In genomic region chr9:123475569-123475968, GRCm38 (mm10) we compare ENCODE assay signal across 17 mouse cellular contexts. TPM values are rescaled to one million over a fixed set of nuclear protein-coding genes. Genes with fewer than 3 reads are reported as not detected.
DNase-seq lines count a peak whose midpoint lies in the region; ATAC-seq and TF ChIP-seq lines count a peak whose summit lies in the region.
"Had no signal": no experiment of that assay in that cellular context is flagged by ENCODE, and none has a peak within 500 bp of the region (broad histone marks: within the 10 kb centered on the region; RNA-seq: fewer than 3 reads in every experiment).

No protein-coding gene starts in this region.

- WGBS in heart, embryonic 13.5 days: 72% methylated on average over 1 of the region's 1 CpGs
- 73% methylated on average over 1 of the region's 1 CpGs for WGBS in heart, embryonic 12.5 days
- WGBS in kidney, adult 2 months: 79% methylated on average over 1 of the region's 1 CpGs
- 76% methylated on average over 1 of the region's 1 CpGs for WGBS in lung, embryonic 15.5 days
- WGBS in midbrain, embryonic 15.5 days: 66% methylated on average over 1 of the region's 1 CpGs

- H3K9ac ChIP-seq in heart, embryonic 13.5 days: no peak overlapping the region
- no peak overlapping the region for H3K9ac ChIP-seq in heart, embryonic 12.5 days
- no peak overlapping the region for H3K9ac ChIP-seq in lung, embryonic 15.5 days
- H3K9ac ChIP-seq in midbrain, embryonic 15.5 days: no peak overlapping the region
- H3K9ac ChIP-seq: hindbrain, embryonic 14.5 days; intestine, embryonic 15.5 days had no signal

- no peak overlapping the region for H3K4me3 ChIP-seq in heart, embryonic 13.5 days
- H3K4me3 ChIP-seq in heart, embryonic 12.5 days: no peak overlapping the region
- H3K4me3 ChIP-seq in kidney, adult 2 months (ENCODE audit: insufficient read depth, low read depth, low read length): no peak overlapping the region
- no peak overlapping the region for H3K4me3 ChIP-seq in lung, embryonic 15.5 days
- no peak overlapping the region for H3K4me3 ChIP-seq in midbrain, embryonic 15.5 days
- H3K4me3 ChIP-seq: embryonic facial prominence, embryonic 10.5 days; intestine, embryonic 15.5 days; midbrain, embryonic 10.5 days had no signal

- no peak overlapping the region for H3K4me2 ChIP-seq in heart, embryonic 13.5 days
- no peak overlapping the region for H3K4me2 ChIP-seq in heart, embryonic 12.5 days
- no peak overlapping the region for H3K4me2 ChIP-seq in lung, embryonic 15.5 days
- H3K4me2 ChIP-seq in midbrain, embryonic 15.5 days: no peak overlapping the region
- H3K4me2 ChIP-seq: hindbrain, embryonic 14.5 days; intestine, embryonic 15.5 days had no signal

- peaks cover 33% of the 10 kb centered on the region for H3K4me1 ChIP-seq in heart, embryonic 13.5 days
- H3K4me1 ChIP-seq in heart, embryonic 12.5 days (replicated peaks): peaks cover 27% of the 10 kb centered on the region
- H3K4me1 ChIP-seq in kidney, adult 2 months (ENCODE audit: control insufficient read depth, insufficient read depth, low read length): peaks cover 9% of the 10 kb centered on the region
- peaks cover 22% of the 10 kb centered on the region for H3K4me1 ChIP-seq in lung, embryonic 15.5 days
- H3K4me1 ChIP-seq in midbrain, embryonic 15.5 days: peaks cover 18% of the 10 kb centered on the region

- H3K27me3 ChIP-seq in heart, embryonic 13.5 days (replicated peaks): no peaks in the 10 kb centered on the region
- H3K27me3 ChIP-seq in heart, embryonic 12.5 days (replicated peaks): no peaks in the 10 kb centered on the region
- H3K27me3 ChIP-seq in kidney, adult 2 months (replicated peaks; ENCODE audit: control insufficient read depth, insufficient read depth, low read length): no peaks in the 10 kb centered on the region
- H3K27me3 ChIP-seq in lung, embryonic 15.5 days: no peaks in the 10 kb centered on the region
- 0 out of 2 replicates have a peak, but pooled peaks cover 3% of the 10 kb centered on the region for H3K27me3 ChIP-seq in midbrain, embryonic 15.5 days (replicated peaks)
- H3K27me3 ChIP-seq: intestine, embryonic 15.5 days had no signal

- H3K36me3 ChIP-seq in heart, embryonic 13.5 days: peaks cover 6% of the 10 kb centered on the region
- no peaks in the 10 kb centered on the region; the same call in 1 of the 2 replicates for H3K36me3 ChIP-seq in heart, embryonic 12.5 days
- no peaks in the 10 kb centered on the region for H3K36me3 ChIP-seq in kidney, adult 2 months (ENCODE audit: control insufficient read depth, insufficient read depth, low read length)
- H3K36me3 ChIP-seq in lung, embryonic 15.5 days: no peaks in the 10 kb centered on the region
- no peaks in the 10 kb centered on the region for H3K36me3 ChIP-seq in midbrain, embryonic 15.5 days (replicated peaks)
- H3K36me3 ChIP-seq: intestine, embryonic 15.5 days had no signal

- peak; percentile 32 for DNase-seq in kidney, postnatal 10 days
- DNase-seq in kidney, adult 2 months: no peak
- peak; percentile 58 for DNase-seq in lung, postnatal 36 days
- DNase-seq: B cell, adult 2 months; cerebellum, adult 9-10 months; kidney, postnatal 25 days; retina, postnatal 1 day; right cerebral cortex, postnatal 4 days; thymus, adult 2 months had no signal

- no peaks in the 10 kb centered on the region for H3K9me3 ChIP-seq in heart, embryonic 13.5 days
- no peaks in the 10 kb centered on the region for H3K9me3 ChIP-seq in heart, embryonic 12.5 days (replicated peaks)
- H3K9me3 ChIP-seq in lung, embryonic 15.5 days: no peaks in the 10 kb centered on the region
- no peaks in the 10 kb centered on the region for H3K9me3 ChIP-seq in midbrain, embryonic 15.5 days
- H3K9me3 ChIP-seq: embryonic facial prominence, embryonic 10.5 days; intestine, embryonic 15.5 days; midbrain, embryonic 10.5 days had no signal

- TF ChIP-seq POLR2A in kidney, adult 2 months (IDR thresholded peaks at IDR 0.05; ENCODE audit: low read depth, low read length): no peak

- peak overlapping the region; percentile 45 for H3K27ac ChIP-seq in heart, embryonic 13.5 days (replicated peaks)
- H3K27ac ChIP-seq in heart, embryonic 12.5 days (ENCODE audit: poor library complexity, severe bottlenecking): no peak overlapping the region
- H3K27ac ChIP-seq in kidney, adult 2 months (ENCODE audit: insufficient read depth, low read depth, low read length): no peak overlapping the region
- H3K27ac ChIP-seq in lung, embryonic 15.5 days: peak overlapping the region; percentile 42
- H3K27ac ChIP-seq in midbrain, embryonic 15.5 days: no peak overlapping the region
- H3K27ac ChIP-seq: embryonic facial prominence, embryonic 10.5 days; hindbrain, embryonic 14.5 days; intestine, embryonic 15.5 days; midbrain, embryonic 10.5 days had no signal

- TF ChIP-seq CTCF in kidney, adult 2 months (conservative IDR thresholded peaks at IDR 0.05; ENCODE audit: insufficient read depth, insufficient read length, low read depth, low read length): no peak

- no peak for ATAC-seq in heart, embryonic 13.5 days (ENCODE audit: extremely low read depth, insufficient number of reproducible peaks, low FRiP score, low TSS enrichment)
- no peak for ATAC-seq in heart, embryonic 12.5 days (ENCODE audit: insufficient number of reproducible peaks, low FRiP score)
- no peak for ATAC-seq in lung, embryonic 15.5 days (ENCODE audit: borderline replicate concordance, extremely low read depth, low FRiP score, low TSS enrichment)
- ATAC-seq in midbrain, embryonic 15.5 days (replicated peaks): no peak
- ATAC-seq: intestine, embryonic 15.5 days had no signal

RNA-seq across cellular contexts. Expression of gene Limd1, which starts 2.9 kb away (rescaled TPM):
- 34.6 and 36.1 TPM in 2 replicates for polyA plus RNA-seq in heart, embryonic 13.5 days (2015; fragmentation: Nextera tagmentation; extraction: Ambion mirVana)
- 37.8 and 40.8 TPM in 2 replicates for polyA plus RNA-seq in heart, embryonic 12.5 days (2016; fragmentation: Nextera tagmentation; extraction: Ambion mirVana)
- polyA plus RNA-seq in kidney, adult 2 months (2012; rRNA removed): 56.9 and 58.7 TPM in 2 replicates
- 56.8 and 59.8 TPM in 2 replicates for polyA plus RNA-seq in lung, embryonic 15.5 days (2015; fragmentation: Nextera tagmentation; extraction: Ambion mirVana)
- polyA plus RNA-seq in midbrain, embryonic 15.5 days (2015; fragmentation: Nextera tagmentation; extraction: Ambion mirVana): 11.4 and 13.9 TPM in 2 replicates

RNA-seq across cellular contexts. Expression of gene Sacm1l, which starts 54.0 kb away (rescaled TPM):
- polyA plus RNA-seq in heart, embryonic 13.5 days (2015; fragmentation: Nextera tagmentation; extraction: Ambion mirVana): 37.6 and 41.7 TPM in 2 replicates
- polyA plus RNA-seq in heart, embryonic 12.5 days (2016; fragmentation: Nextera tagmentation; extraction: Ambion mirVana): 48.2 and 54.3 TPM in 2 replicates
- 13.8 and 20.0 TPM in 2 replicates for polyA plus RNA-seq in kidney, adult 2 months (2012; rRNA removed)
- 53.6 and 53.9 TPM in 2 replicates for polyA plus RNA-seq in lung, embryonic 15.5 days (2015; fragmentation: Nextera tagmentation; extraction: Ambion mirVana)
- polyA plus RNA-seq in midbrain, embryonic 15.5 days (2015; fragmentation: Nextera tagmentation; extraction: Ambion mirVana): 49.0 and 50.9 TPM in 2 replicates

Comparison
In these comparisons a context has a peak if more than half of its experiments do, and no peak if none do; other contexts are left out.
1. H3K27ac ChIP-seq: peak in heart, embryonic 13.5 days (single experiment) and lung, embryonic 15.5 days (single experiment); none in heart, embryonic 12.5 days (single experiment), kidney, adult 2 months (single experiment) and midbrain, embryonic 15.5 days (single experiment).